Mouse (Mus musculus) stomach, embryonic 14.5 days (tissue): Measurements from ENCODE around the gene Gm20388. TPM values are rescaled to one million over a fixed set of nuclear protein-coding genes. Genes with fewer than 3 reads are reported as not detected.

Experiments used
- ATAC-seq: fragments of 200-750 bp; cut with Nextera tagmentation; 2 replicates; pipeline ENCODE4 v1.8.0; 2017; ENCODE audit warnings: low read depth, moderate TSS enrichment; ENCODE audit not compliant: insufficient number of reproducible peaks, insufficient read depth, low FRiP score
- H3K27ac ChIP-seq: fragments of 300-500 bp; sonication (generic); 2 replicates; pipeline ENCODE4 v1.5.1; 2014; ENCODE audit warnings: mild to moderate bottlenecking, low read length, moderate library complexity, mixed read lengths
- H3K27me3 ChIP-seq: fragments of 300-500 bp; sonication (generic); 2 replicates; pipeline ENCODE4 v1.6.1; 2014; ENCODE audit warnings: low read length, control low read depth, mixed read lengths; ENCODE audit not compliant: control insufficient read depth, insufficient read depth
- H3K36me3 ChIP-seq: fragments of 300-500 bp; sonication (generic); 2 replicates; pipeline ENCODE4 v1.6.1; 2014; ENCODE audit warnings: mild to moderate bottlenecking, control low read depth, low read length, moderate library complexity, mixed read lengths; ENCODE audit not compliant: control insufficient read depth, insufficient read depth
- H3K4me1 ChIP-seq: fragments of 300-500 bp; sonication (generic); 2 replicates; pipeline ENCODE4 v1.6.1; 2014; ENCODE audit warnings: low read length, control low read depth, mixed read lengths; ENCODE audit not compliant: control insufficient read depth, insufficient read depth
- H3K4me2 ChIP-seq: fragments of 300-500 bp; sonication (generic); replicated peaks from 2 replicates; pipeline ENCODE4 v1.6.1; 2014; ENCODE audit warnings: low read depth, low read length, control low read depth
- H3K4me3 ChIP-seq: fragments of 300-500 bp; sonication (generic); 2 replicates; pipeline ENCODE4 v1.5.1; 2014; ENCODE audit warnings: low read depth, low read length, control low read depth
- H3K9ac ChIP-seq: fragments of 300-500 bp; sonication (generic); replicated peaks from 2 replicates; pipeline ENCODE4 v1.6.1; 2014; ENCODE audit warnings: low read depth, mild to moderate bottlenecking, control low read depth, low read length, moderate library complexity, mixed read lengths
- H3K9me3 ChIP-seq: fragments of 300-500 bp; sonication (generic); 2 replicates; pipeline ENCODE4 v1.6.1; 2016; ENCODE audit warnings: low read depth, low read length, control low read depth; ENCODE audit not compliant: control insufficient read depth
- WGBS: fragments of 180-500 bp; shearing (Covaris S2); extraction: QIAGEN DNeasy Blood & Tissue Kit; methylation state at CpG from one replicate; pipeline ENCODE4 v1.1.7; 2014; 5-methylcytosine and 5-hydroxymethylcytosine counted together
- polyA plus RNA-seq: library from polyadenylated mRNA; unstranded; fragments of >200 nt; fragmentation: Nextera tagmentation; extraction: Ambion mirVana; gene quantifications from 2 replicates; pipeline ENCODE4 v1.2.1, GENCODE M21; 2014

Gene Gm20388
- polyA plus RNA-seq, 1 experiment from 2014 or later: 11.4 TPM

DNA sequence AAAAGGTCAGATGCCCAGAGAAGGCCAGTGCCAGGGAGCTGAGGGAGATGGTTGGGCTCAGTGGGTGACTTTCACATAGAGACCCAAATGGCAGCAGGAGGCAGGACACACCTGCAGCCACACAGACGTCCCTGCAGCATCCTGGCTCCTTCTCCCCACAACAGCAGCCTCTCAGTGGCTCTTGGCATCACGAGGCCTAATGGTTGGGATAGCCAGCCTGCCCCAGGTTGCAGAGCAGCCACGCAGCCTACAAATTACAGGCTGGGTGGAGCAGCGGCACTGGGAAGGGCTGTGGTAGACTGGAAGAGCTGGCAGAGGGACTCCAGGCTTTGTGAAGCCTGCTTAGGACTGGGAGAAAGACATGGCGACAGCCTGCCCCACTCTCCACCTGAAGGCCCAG, 2341.7 kb downstream of the Gm20388 start:
- no peaks in the 10 kb centered on the region for H3K4me1 ChIP-seq
- H3K36me3 ChIP-seq: no peaks in the 10 kb centered on the region
- WGBS: 52% methylated on average over 5 of the region's 5 CpGs
- no peak overlapping the region for H3K9ac ChIP-seq
- H3K4me2 ChIP-seq: no peak overlapping the region
- no peak for ATAC-seq
- no peaks in the 10 kb centered on the region for H3K9me3 ChIP-seq
- H3K27ac ChIP-seq: no peak overlapping the region
- H3K27me3 ChIP-seq: no peaks in the 10 kb centered on the region
- no peak overlapping the region for H3K4me3 ChIP-seq

DNA sequence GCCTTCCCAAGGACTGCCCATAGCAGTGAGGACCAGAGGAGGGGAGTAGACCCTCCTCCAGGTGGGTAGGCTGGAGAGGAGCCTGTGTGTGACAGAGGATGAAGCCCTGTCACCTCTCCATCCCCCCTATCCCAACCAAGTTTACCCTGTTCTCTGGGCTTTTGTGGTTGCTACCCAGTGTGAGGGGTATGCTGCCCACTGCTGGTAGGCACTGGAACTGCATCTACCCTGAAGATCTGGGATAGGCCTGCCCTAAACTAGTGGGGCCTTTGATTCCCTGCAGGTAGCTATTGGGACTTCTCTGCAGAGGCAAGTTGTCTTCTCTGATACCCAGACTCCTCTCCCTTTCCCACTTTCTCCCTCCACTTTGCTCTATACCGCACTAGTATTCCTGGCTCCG, 2348.7 kb downstream of the Gm20388 start:
- WGBS: 61% methylated on average over 2 of the region's 2 CpGs
- no peak overlapping the region for H3K4me3 ChIP-seq
- no peaks in the 10 kb centered on the region for H3K9me3 ChIP-seq
- H3K36me3 ChIP-seq: no peaks in the 10 kb centered on the region
- no peak for ATAC-seq
- no peak overlapping the region for H3K27ac ChIP-seq
- H3K9ac ChIP-seq: no peak overlapping the region
- H3K27me3 ChIP-seq: no peaks in the 10 kb centered on the region
- no peaks in the 10 kb centered on the region for H3K4me1 ChIP-seq
- no peak overlapping the region for H3K4me2 ChIP-seq

DNA sequence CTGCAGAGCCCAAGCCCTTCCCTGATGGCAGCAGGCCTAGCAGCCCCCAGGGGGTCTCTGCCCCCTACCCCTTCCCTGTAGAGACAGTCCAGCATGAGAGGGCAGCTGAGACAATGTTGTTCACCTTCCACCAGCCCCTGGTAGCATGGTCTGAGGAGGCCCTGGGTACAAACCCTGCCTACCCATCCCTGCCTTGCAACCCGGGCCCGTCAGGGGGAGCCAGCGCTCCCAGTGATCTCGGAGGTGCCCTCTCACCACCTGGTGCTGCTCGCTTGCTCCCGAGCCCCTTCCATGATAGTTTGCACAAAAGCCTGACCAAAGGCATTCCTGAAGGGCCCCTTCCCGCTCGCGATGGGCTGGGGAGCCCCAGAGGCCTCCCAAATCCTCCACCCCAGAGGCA, 2350.1 kb downstream of the Gm20388 start:
- H3K4me2 ChIP-seq: no peak overlapping the region
- 61% methylated on average over 9 of the region's 9 CpGs for WGBS
- no peak overlapping the region for H3K4me3 ChIP-seq
- no peaks in the 10 kb centered on the region for H3K36me3 ChIP-seq
- H3K4me1 ChIP-seq: no peaks in the 10 kb centered on the region
- H3K9ac ChIP-seq: no peak overlapping the region
- no peaks in the 10 kb centered on the region for H3K27me3 ChIP-seq
- no peak overlapping the region for H3K27ac ChIP-seq
- ATAC-seq: no peak
- no peaks in the 10 kb centered on the region for H3K9me3 ChIP-seq

DNA sequence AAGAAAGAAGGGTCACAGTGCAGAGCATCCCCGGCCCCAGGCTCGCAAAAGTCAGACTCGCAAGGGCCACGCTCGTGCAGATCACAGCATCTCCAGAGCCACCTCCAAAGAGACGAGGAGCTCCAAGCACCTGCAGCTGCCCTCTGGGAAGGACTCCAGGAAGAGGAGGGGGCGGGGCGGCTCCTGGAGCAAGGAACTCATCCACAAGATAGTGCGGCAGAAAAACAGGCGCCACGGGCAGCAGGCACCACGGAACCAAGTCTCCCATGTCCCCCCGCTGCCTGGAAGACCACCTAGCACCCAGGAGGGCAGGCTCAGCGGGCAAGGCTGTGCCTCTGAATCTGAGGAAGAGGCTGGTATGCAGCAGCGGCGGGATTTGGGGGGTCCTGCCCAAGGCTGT, 2352.2 kb downstream of the Gm20388 start:
- no peak overlapping the region for H3K4me2 ChIP-seq
- no peak for ATAC-seq
- no peak overlapping the region for H3K27ac ChIP-seq
- H3K9ac ChIP-seq: no peak overlapping the region
- WGBS: 71% methylated on average over 16 of the region's 16 CpGs
- H3K4me1 ChIP-seq: no peaks in the 10 kb centered on the region
- no peaks in the 10 kb centered on the region for H3K36me3 ChIP-seq
- H3K4me3 ChIP-seq: no peak overlapping the region
- H3K9me3 ChIP-seq: no peaks in the 10 kb centered on the region
- no peaks in the 10 kb centered on the region for H3K27me3 ChIP-seq

DNA sequence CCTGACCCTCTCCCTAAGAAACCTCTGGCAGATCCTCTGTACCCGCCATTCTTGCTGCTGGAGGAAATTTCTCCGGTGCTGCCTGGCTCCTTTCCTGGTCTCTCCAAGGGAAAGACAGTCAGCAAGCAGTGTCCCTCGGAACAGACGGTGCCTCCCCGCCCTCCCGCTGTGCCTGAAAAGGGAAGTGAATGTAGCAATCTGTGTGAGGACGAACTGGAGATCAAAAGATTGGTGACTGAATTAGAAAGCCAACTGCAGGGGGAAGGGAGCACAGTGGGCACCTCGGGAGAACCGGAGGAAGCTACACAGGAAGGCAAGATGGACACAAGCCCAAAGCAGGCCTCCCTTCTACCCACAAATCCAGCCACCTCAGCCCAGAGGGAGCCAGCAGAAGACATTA, 2353.6 kb downstream of the Gm20388 start:
- no peak overlapping the region for H3K4me3 ChIP-seq
- no peak overlapping the region for H3K4me2 ChIP-seq
- H3K36me3 ChIP-seq: no peaks in the 10 kb centered on the region
- no peak overlapping the region for H3K9ac ChIP-seq
- ATAC-seq: no peak
- H3K27me3 ChIP-seq: no peaks in the 10 kb centered on the region
- no peak overlapping the region for H3K27ac ChIP-seq
- no peaks in the 10 kb centered on the region for H3K9me3 ChIP-seq
- 0 out of 2 replicates have a peak, but pooled peaks cover 3% of the 10 kb centered on the region for H3K4me1 ChIP-seq
- 46% methylated on average over 9 of the region's 9 CpGs for WGBS

DNA sequence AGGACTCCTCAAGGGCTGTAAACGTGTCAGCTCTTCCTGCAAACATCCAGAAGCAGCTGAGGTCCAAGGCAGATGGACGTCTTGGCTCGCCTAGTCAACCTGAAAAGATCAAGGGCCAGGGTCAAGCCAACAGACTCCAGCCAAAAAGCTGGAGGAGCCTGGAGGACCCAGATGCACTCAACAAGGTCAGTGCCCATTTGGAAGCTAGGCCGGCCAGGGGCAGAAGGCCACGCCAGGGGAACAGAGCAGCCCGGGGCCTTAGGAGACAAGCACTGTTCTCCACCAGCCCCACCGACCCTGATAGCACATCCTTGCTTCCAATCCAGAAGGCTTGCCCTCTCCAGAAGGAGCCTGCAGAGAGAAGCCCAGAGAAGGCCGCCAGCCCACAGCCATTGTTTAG, 2354.9 kb downstream of the Gm20388 start:
- H3K27me3 ChIP-seq: no peaks in the 10 kb centered on the region
- 0 out of 2 replicates have a peak, but pooled peaks cover 3% of the 10 kb centered on the region for H3K4me1 ChIP-seq
- no peaks in the 10 kb centered on the region for H3K9me3 ChIP-seq
- no peak overlapping the region for H3K4me3 ChIP-seq
- no peak for ATAC-seq
- H3K36me3 ChIP-seq: no peaks in the 10 kb centered on the region
- H3K9ac ChIP-seq: no peak overlapping the region
- WGBS: 81% methylated on average over 8 of the region's 8 CpGs
- no peak overlapping the region for H3K4me2 ChIP-seq
- H3K27ac ChIP-seq: no peak overlapping the region

DNA sequence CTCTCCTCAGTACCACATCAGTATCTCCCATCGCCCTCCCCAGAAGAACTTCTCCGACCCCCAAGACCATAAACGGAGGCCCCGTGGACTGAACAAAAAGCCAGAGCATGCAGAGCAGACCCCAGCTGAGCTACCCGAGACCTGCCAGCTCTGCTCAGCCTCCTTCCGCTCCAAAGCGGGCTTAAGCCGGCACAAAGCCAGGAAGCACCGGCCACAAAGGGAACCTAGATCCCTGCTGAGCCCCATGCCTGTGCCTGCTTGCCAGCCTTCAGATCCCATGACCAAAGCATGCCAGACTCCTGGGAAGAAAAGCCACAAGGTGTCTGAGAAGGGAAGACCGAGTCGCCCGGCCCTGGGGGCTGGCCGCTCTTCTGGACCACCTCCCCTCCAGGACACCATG, 2356.2 kb downstream of the Gm20388 start:
- Histone ChIP-seq H3K36me3 (no peaks in the 10 kb centered on the region), H3K9me3 (no peaks in the 10 kb centered on the region), H3K27ac (no peak overlapping the region), H3K9ac (no peak overlapping the region), H3K4me3 (no peak overlapping the region), H3K4me2 (no peak overlapping the region), H3K4me1 (0 out of 2 replicates have a peak, but pooled peaks cover 3% of the 10 kb centered on the region), H3K27me3 (no peaks in the 10 kb centered on the region)
- WGBS: 72% methylated on average over 13 of the region's 13 CpGs
- ATAC-seq: no peak

DNA sequence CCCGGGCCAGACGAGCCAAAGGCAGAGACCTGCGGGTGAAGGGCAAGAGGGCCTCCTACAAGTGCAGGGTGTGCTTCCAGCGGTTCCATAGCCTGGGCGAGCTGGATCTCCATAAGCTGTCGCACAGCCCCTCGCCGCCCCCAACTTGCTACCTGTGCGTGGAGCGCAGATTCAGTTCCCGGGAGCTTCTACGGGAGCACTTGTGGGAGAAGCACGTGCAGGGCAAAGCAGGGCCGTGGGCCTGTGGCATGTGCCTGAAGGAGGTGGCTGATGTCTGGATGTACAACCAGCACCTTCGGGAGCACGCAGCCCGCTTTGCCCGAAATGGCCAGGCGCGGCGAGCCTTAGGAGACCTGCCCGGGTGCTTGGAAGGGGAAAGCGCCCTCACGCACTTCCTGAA, 2358.2 kb downstream of the Gm20388 start:
- Histone ChIP-seq H3K36me3 (no peaks in the 10 kb centered on the region), H3K27ac (no peak overlapping the region), H3K4me3 (peak overlapping the region; percentile 29), H3K4me2 (peak overlapping the region; percentile 70), H3K4me1 (peaks cover 9% of the 10 kb centered on the region), H3K27me3 (no peaks in the 10 kb centered on the region), H3K9me3 (no peaks in the 10 kb centered on the region), H3K9ac (no peak overlapping the region; the same call in 1 of the 2 replicates)
- whole genome bisulfite sequencing: 58% methylated on average over 24 of the region's 24 CpGs
- ATAC-seq: 0 out of 2 replicates have a peak, but pooled peaks have one; percentile 5

DNA sequence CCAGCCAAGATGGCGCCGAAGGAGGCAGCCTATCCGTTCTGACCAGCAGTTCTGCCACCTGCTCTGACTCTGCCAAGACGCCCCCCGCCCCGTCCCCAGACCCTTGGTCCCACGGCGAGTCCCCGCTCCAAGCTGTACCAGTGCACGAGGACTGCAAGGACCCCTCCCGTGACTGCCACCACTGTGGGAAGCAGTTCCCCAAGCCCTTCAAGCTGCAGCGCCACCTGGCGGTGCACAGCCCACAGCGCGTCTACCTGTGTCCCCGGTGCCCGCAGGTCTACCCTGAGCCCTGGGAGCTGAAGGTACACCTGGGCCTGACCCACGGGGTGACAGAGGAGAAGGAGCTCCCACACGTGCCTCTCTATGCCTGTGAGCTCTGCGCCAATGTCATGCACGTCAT, 2358.8 kb downstream of the Gm20388 start:
- Histone ChIP-seq H3K36me3 (no peaks in the 10 kb centered on the region), H3K4me1 (peaks cover 9% of the 10 kb centered on the region), H3K4me3 (peak overlapping the region; percentile 29), H3K9me3 (no peaks in the 10 kb centered on the region), H3K27me3 (no peaks in the 10 kb centered on the region), H3K9ac (no peak overlapping the region; the same call in 1 of the 2 replicates), H3K4me2 (peak overlapping the region; percentile 70), H3K27ac (no peak overlapping the region)
- peak; percentile 57; the same call in 1 of the 2 replicates for ATAC-seq
- WGBS: 4% methylated on average over 21 of the region's 21 CpGs
